Mouse (Mus musculus) CD4-positive naive resting alpha-beta T cell, adult 76 days (primary cell): ENCODE measurements around the gene Olfr1254. TPM values are rescaled to one million over a fixed set of nuclear protein-coding genes. Genes with fewer than 3 reads are reported as not detected.

Experiments
- total RNA-seq: library from RNA; stranded (reverse); gene quantifications from one replicate; pipeline ENCODE4 v1.2.4, GENCODE M21; 2023

Gene Olfr1254
- not detected for total RNA-seq

GRCm38 (mm10) chr2:89793519-89793918 lies at the start of gene Olfr1254:
Gene Olfr1254, minus strand, starts transcription at chr2:89793619.

GRCm38 (mm10) chr2:89841455-89841854 lies 48.0 kb upstream of the Olfr1254 start, which contains the start of gene Olfr1256:
Gene Olfr1256, minus strand, starts transcription at chr2:89841555.

GRCm38 (mm10) chr2:89811751-89812150 lies 18.3 kb upstream of the Olfr1254 start, which contains the start of gene Olfr1255:
Gene Olfr1255, plus strand, starts transcription at chr2:89812051.

GRCm38 (mm10) chr2:89756990-89757389 lies 36.4 kb downstream of the Olfr1254 start, which contains the start of gene Olfr1253:
Gene Olfr1253, minus strand, starts transcription at chr2:89757090.

Other genes with a start within 250 kb of the Olfr1254 start
- not detected for gene Olfr1245, start 215.2 kb downstream of the Olfr1254 start, total RNA-seq
- not detected for gene Olfr1246, start 200.5 kb downstream of the Olfr1254 start, total RNA-seq
- not detected for gene Olfr1247, start 179.5 kb downstream of the Olfr1254 start, total RNA-seq
- not detected for gene Olfr1248, start 175.4 kb downstream of the Olfr1254 start, total RNA-seq
- gene Olfr1249, start 158.6 kb downstream of the Olfr1254 start, total RNA-seq, result not detected
- not detected for gene Olfr1250, start 132.2 kb downstream of the Olfr1254 start, total RNA-seq
- gene Olfr1251, start 121.7 kb downstream of the Olfr1254 start, total RNA-seq, result not detected
- not detected for gene Olfr1252, start 68.6 kb downstream of the Olfr1254 start, total RNA-seq
- gene Olfr1253, start 36.5 kb downstream of the Olfr1254 start, total RNA-seq, result not detected
- not detected for gene Olfr1255, start 18.4 kb upstream of the Olfr1254 start, total RNA-seq
- not detected for gene Olfr1256, start 47.9 kb upstream of the Olfr1254 start, total RNA-seq
- not detected for gene Olfr48, start 54.6 kb upstream of the Olfr1254 start, total RNA-seq
- not detected for gene Olfr1257, start 84.8 kb upstream of the Olfr1254 start, total RNA-seq
- not detected for gene Olfr1258, start 133.7 kb upstream of the Olfr1254 start, total RNA-seq
- not detected for gene Olfr1259, start 155.0 kb upstream of the Olfr1254 start, total RNA-seq
- not detected for gene Olfr1260, start 180.7 kb upstream of the Olfr1254 start, total RNA-seq
- not detected for gene Olfr1261, start 197.6 kb upstream of the Olfr1254 start, total RNA-seq
- not detected for gene Olfr1262, start 206.5 kb upstream of the Olfr1254 start, total RNA-seq
- gene Olfr1263, start 218.5 kb upstream of the Olfr1254 start, total RNA-seq, result not detected
- gene Olfr1264, start 232.0 kb upstream of the Olfr1254 start, total RNA-seq, result not detected
- not detected for gene Olfr1265, start 241.7 kb upstream of the Olfr1254 start, total RNA-seq